Mouse (Mus musculus) stomach, postnatal 0 days (tissue): ENCODE results near the gene Nelfb.

Experiments used
- CTCF ChIP-seq: IDR thresholded peaks from 2 replicates; pipeline ENCODE4 v1.5.1; 2016; ENCODE audit warnings: antibody characterized with exemption, low read depth, mild to moderate bottlenecking, moderate library complexity
- EP300 ChIP-seq: optimal IDR thresholded peaks from 2 replicates; pipeline ENCODE3; 2016; ENCODE audit warnings: antibody characterized with exemption

GRCm38 (mm10) chr2:25187841-25188240, 23.4 kb downstream of the Nelfb start:
- TF ChIP-seq CTCF (no peak), EP300 (no peak)
